Mouse (Mus musculus) T-helper 2 cell (primary cell): Measurements from ENCODE around the gene Plek2.
"Not testable (repeated sequence)": the region's sequence is repeated elsewhere in the genome, so short reads cannot be mapped to it uniquely, and the experiment has no call there.

Experiments used
- in situ Hi-C: fragments of 300-600 bp; cut with MboI, MseI; formaldehyde crosslinking; loops from one replicate; pipeline ENCODE4 v1.15.1; 2025; ENCODE audit warnings: high pct_unique_total_duplicates

Gene Plek2

GRCm38 (mm10) chr12:78906707-78907162, at the start of gene Plek2:
Plek2 (minus strand) TSS chr12:78906964.
- in situ Hi-C loops = no loop called here

GRCm38 (mm10) chr12:78956405-78956804, 49.6 kb upstream of the Plek2 start:
- in situ Hi-C loops = no loop called here

GRCm38 (mm10) chr12:78952484-78952883, 45.7 kb upstream of the Plek2 start:
- in situ Hi-C loops = no loop called here

- in situ Hi-C loops = no loop called here
Observed at GRCm38 (mm10) chr12:78952053-78952452, 45.3 kb upstream of the Plek2 start.

GRCm38 (mm10) chr12:78947661-78948060, 40.9 kb upstream of the Plek2 start:
- in situ Hi-C loops = no loop called here

- in situ Hi-C loops = no loop called here
Observed at GRCm38 (mm10) chr12:78947161-78947560, 40.4 kb upstream of the Plek2 start.

- in situ Hi-C loops = no loop called here
Observed at GRCm38 (mm10) chr12:78942931-78943330, 36.2 kb upstream of the Plek2 start.

- in situ Hi-C loops = no loop called here
Observed at GRCm38 (mm10) chr12:78940081-78940480, 33.3 kb upstream of the Plek2 start.

GRCm38 (mm10) chr12:78939393-78940037, 32.8 kb upstream of the Plek2 start:
- in situ Hi-C loops = no loop called here

- in situ Hi-C loops = no loop called here
Observed at GRCm38 (mm10) chr12:78936494-78936893, 29.7 kb upstream of the Plek2 start.

GRCm38 (mm10) chr12:78929900-78930299, 23.1 kb upstream of the Plek2 start:
- in situ Hi-C loops = loop anchor here (5.0 kb wide), 1 partner anchor 102 kb away; no protein-coding TSS in a partner anchor

- in situ Hi-C loops = no loop called here
Observed at GRCm38 (mm10) chr12:78927287-78927686, 20.5 kb upstream of the Plek2 start.

- in situ Hi-C loops = no loop called here
Observed at GRCm38 (mm10) chr12:78923539-78924189, 16.9 kb upstream of the Plek2 start.

GRCm38 (mm10) chr12:78922977-78923376, 16.2 kb upstream of the Plek2 start:
- in situ Hi-C loops = not testable (repeated sequence)

- in situ Hi-C loops = no loop called here
Observed at GRCm38 (mm10) chr12:78922058-78922457, 15.3 kb upstream of the Plek2 start.

- in situ Hi-C loops = no loop called here
Observed at GRCm38 (mm10) chr12:78921421-78921820, 14.7 kb upstream of the Plek2 start.

- in situ Hi-C loops = loop anchor here (10.0 kb wide), 1 partner anchor 96 kb away; no protein-coding TSS in a partner anchor
Observed at GRCm38 (mm10) chr12:78919079-78919712, 12.4 kb upstream of the Plek2 start.

GRCm38 (mm10) chr12:78918227-78919078, 11.7 kb upstream of the Plek2 start:
- in situ Hi-C loops = loop anchor here (10.0 kb wide), 1 partner anchor 96 kb away; no protein-coding TSS in a partner anchor

- in situ Hi-C loops = loop anchor here (10.0 kb wide), 1 partner anchor 99 kb away; no protein-coding TSS in a partner anchor
Observed at GRCm38 (mm10) chr12:78916278-78916677, 9.5 kb upstream of the Plek2 start.

- in situ Hi-C loops = loop anchor here (10.0 kb wide), 1 partner anchor 99 kb away; no protein-coding TSS in a partner anchor
Observed at GRCm38 (mm10) chr12:78915561-78915960, 8.8 kb upstream of the Plek2 start.

- in situ Hi-C loops = loop anchor here (5.0 to 10.0 kb wide), 2 partner anchors 100 to 193 kb away; no protein-coding TSS in a partner anchor
Observed at GRCm38 (mm10) chr12:78914458-78914857, 7.7 kb upstream of the Plek2 start.
